Mouse (Mus musculus) T-cell, adult 2 months (primary cell): ENCODE measurements around the gene Wwox.
A peak's percentile ranks its signal among the peaks of the same experiment; 100 is the strongest.

Source experiments
- DNase-seq: peaks from one replicate; pipeline ENCODE4 v3.0.0; 2022; ENCODE audit warnings: low spot score

Wwox gene

GRCm38 (mm10) chr8:114743185-114743915 lies 303.9 kb downstream of the Wwox start:
- DNase-seq: no peak

GRCm38 (mm10) chr8:114746373-114746772 lies 306.9 kb downstream of the Wwox start:
- no peak for DNase-seq

- no peak for DNase-seq
Measured at GRCm38 (mm10) chr8:114751376-114752135, 312.1 kb downstream of the Wwox start.

- DNase-seq: no peak
Measured at GRCm38 (mm10) chr8:114759621-114760020, 320.2 kb downstream of the Wwox start.

- no peak for DNase-seq
Measured at GRCm38 (mm10) chr8:114768536-114768935, 329.1 kb downstream of the Wwox start.

GRCm38 (mm10) chr8:114770856-114771776 lies 331.7 kb downstream of the Wwox start:
- DNase-seq: peak; percentile 79

- DNase-seq: no peak
Measured at GRCm38 (mm10) chr8:114772276-114772849, 332.9 kb downstream of the Wwox start.

- DNase-seq: no peak
Measured at GRCm38 (mm10) chr8:114773461-114774414, 334.3 kb downstream of the Wwox start.

GRCm38 (mm10) chr8:114774415-114774775 lies 334.9 kb downstream of the Wwox start:
- DNase-seq: no peak

- no peak for DNase-seq
Measured at GRCm38 (mm10) chr8:114775543-114775942, 336.1 kb downstream of the Wwox start.

GRCm38 (mm10) chr8:114776696-114777095 lies 337.2 kb downstream of the Wwox start:
- no peak for DNase-seq

GRCm38 (mm10) chr8:114777271-114777980 lies 338.0 kb downstream of the Wwox start:
- DNase-seq: no peak

- no peak for DNase-seq
Measured at GRCm38 (mm10) chr8:114779002-114779401, 339.5 kb downstream of the Wwox start.

- no peak for DNase-seq
Measured at GRCm38 (mm10) chr8:114783321-114783720, 343.9 kb downstream of the Wwox start.

- DNase-seq: no peak
Measured at GRCm38 (mm10) chr8:114785834-114786233, 346.4 kb downstream of the Wwox start.

GRCm38 (mm10) chr8:114789616-114790015 lies 350.2 kb downstream of the Wwox start:
- DNase-seq: peak; percentile 68

GRCm38 (mm10) chr8:114790754-114791153 lies 351.3 kb downstream of the Wwox start:
- no peak for DNase-seq

GRCm38 (mm10) chr8:114793682-114794081 lies 354.2 kb downstream of the Wwox start:
- DNase-seq: no peak

- peak; percentile 90 for DNase-seq
Measured at GRCm38 (mm10) chr8:114801428-114802134, 362.1 kb downstream of the Wwox start.

- peak; percentile 80 for DNase-seq
Measured at GRCm38 (mm10) chr8:114803113-114803512, 363.7 kb downstream of the Wwox start.
